Mouse (Mus musculus): Measurements from ENCODE around the gene Gm43064. TPM values are rescaled to one million over a fixed set of nuclear protein-coding genes. Genes with fewer than 3 reads are reported as not detected.

Gm43064 gene
- polyA plus RNA-seq, 1 experiment from 2014 or later, result 0.67 TPM

- ATAC-seq (ENCODE audit: low read depth), result no peak
- no peak overlapping the region for H3K27ac ChIP-seq
- no peak overlapping the region for H3K4me2 ChIP-seq
- no peaks in the 10 kb centered on the region for H3K27me3 ChIP-seq
- DNase-seq, result no peak
- no peaks in the 10 kb centered on the region for H3K4me1 ChIP-seq (replicated peaks)
- WGBS (ENCODE audit: insufficient replicate concordance), result 72% methylated on average over 11 of the region's 11 CpGs
- H3K36me3 ChIP-seq, result no peaks in the 10 kb centered on the region
- H3K4me3 ChIP-seq (replicated peaks), result no peak overlapping the region
- H3K9me3 ChIP-seq (replicated peaks), result no peaks in the 10 kb centered on the region
- H3K9ac ChIP-seq, result no peak overlapping the region
Measured at GRCm38 (mm10) chr3:103885946-103886345, 76.6 kb downstream of the Gm43064 start.

GRCm38 (mm10) chr3:103887581-103887980, 78.2 kb downstream of the Gm43064 start:
- Histone ChIP-seq H3K36me3 (no peaks in the 10 kb centered on the region), H3K4me3 (replicated peaks) (no peak overlapping the region), H3K4me2 (no peak overlapping the region), H3K4me1 (replicated peaks) (no peaks in the 10 kb centered on the region), H3K9me3 (replicated peaks) (no peaks in the 10 kb centered on the region), H3K27ac (no peak overlapping the region), H3K27me3 (no peaks in the 10 kb centered on the region), H3K9ac (no peak overlapping the region)
- DNase-seq, result no peak
- ATAC-seq (ENCODE audit: low read depth), result no peak
- WGBS (ENCODE audit: insufficient replicate concordance), result 33% methylated on average over 3 of the region's 3 CpGs

Other genes starting within 250 kb of the Gm43064 start
- not detected in 2 replicates for gene Syt6, start 234.3 kb upstream of the Gm43064 start, polyA plus RNA-seq (2015; fragmentation: Nextera tagmentation; extraction: Ambion mirVana)
- gene Atg4a-ps, start 163.5 kb upstream of the Gm43064 start, polyA plus RNA-seq (2015; fragmentation: Nextera tagmentation; extraction: Ambion mirVana), result 0.18 and 0.21 TPM in 2 replicates
- gene Olfml3, start 71.6 kb upstream of the Gm43064 start, polyA plus RNA-seq (2015; fragmentation: Nextera tagmentation; extraction: Ambion mirVana), result 2.7 and 2.8 TPM in 2 replicates
- not detected in 2 replicates for gene Gm10964, start 70.2 kb upstream of the Gm43064 start, polyA plus RNA-seq (2015; fragmentation: Nextera tagmentation; extraction: Ambion mirVana)
- 12.8 and 14.2 TPM in 2 replicates for gene Hipk1, start 18.0 kb upstream of the Gm43064 start, polyA plus RNA-seq (2015; fragmentation: Nextera tagmentation; extraction: Ambion mirVana)
- 30.3 and 33.0 TPM in 2 replicates for gene Dclre1b, start 129 bp upstream of the Gm43064 start, polyA plus RNA-seq (2015; fragmentation: Nextera tagmentation; extraction: Ambion mirVana)
- gene Ap4b1, start 53 bp upstream of the Gm43064 start, polyA plus RNA-seq (2015; fragmentation: Nextera tagmentation; extraction: Ambion mirVana), result 13.2 and 15.1 TPM in 2 replicates
- gene Bcl2l15, start 23.0 kb downstream of the Gm43064 start, polyA plus RNA-seq (2015; fragmentation: Nextera tagmentation; extraction: Ambion mirVana), result 1.9 and 2.1 TPM in 2 replicates
- gene Ptpn22, start 50.2 kb downstream of the Gm43064 start, polyA plus RNA-seq (2015; fragmentation: Nextera tagmentation; extraction: Ambion mirVana), result 2.0 and 2.2 TPM in 2 replicates
- 4.2 and 5.2 TPM in 2 replicates for gene Rsbn1, start 104.5 kb downstream of the Gm43064 start, polyA plus RNA-seq (2015; fragmentation: Nextera tagmentation; extraction: Ambion mirVana)
- 6.7 and 6.8 TPM in 2 replicates for gene Phtf1, start 158.5 kb downstream of the Gm43064 start, polyA plus RNA-seq (2015; fragmentation: Nextera tagmentation; extraction: Ambion mirVana)